Mouse (Mus musculus): ENCODE measurements around the gene Fads1. TPM values are rescaled to one million over a fixed set of nuclear protein-coding genes. Genes with fewer than 3 reads are reported as not detected.

Fads1 gene
- polyA plus RNA-seq, 1 experiment from 2014 or later: 134 TPM

GRCm38 (mm10) chr19:10210885-10211284 is 28.2 kb downstream of the Fads1 start:
- Histone ChIP-seq H3K36me3 (peaks cover 77% of the 10 kb centered on the region), H3K4me2 (no peak overlapping the region), H3K9me3 (no peaks in the 10 kb centered on the region), H3K4me1 (replicated peaks) (no peaks in the 10 kb centered on the region), H3K27me3 (no peaks in the 10 kb centered on the region), H3K9ac (replicated peaks) (no peak overlapping the region), H3K27ac (no peak overlapping the region), H3K4me3 (replicated peaks) (no peak overlapping the region)
- ATAC-seq (ENCODE audit: insufficient number of reproducible peaks, insufficient read depth, low FRiP score, low TSS enrichment, low read depth): no peak
- WGBS: 83% methylated on average over 4 of the region's 4 CpGs

GRCm38 (mm10) chr19:10213796-10214471 is 31.2 kb downstream of the Fads1 start:
- no peak for ATAC-seq (ENCODE audit: insufficient number of reproducible peaks, insufficient read depth, low FRiP score, low TSS enrichment, low read depth)
- Histone ChIP-seq H3K36me3 (peaks cover 47% of the 10 kb centered on the region), H3K4me2 (no peak overlapping the region), H3K4me1 (replicated peaks) (no peaks in the 10 kb centered on the region), H3K4me3 (replicated peaks) (no peak overlapping the region), H3K9me3 (no peaks in the 10 kb centered on the region), H3K27ac (no peak overlapping the region), H3K27me3 (no peaks in the 10 kb centered on the region), H3K9ac (replicated peaks) (no peak overlapping the region)
- 84% methylated on average over 10 of the region's 10 CpGs for WGBS

- H3K36me3 ChIP-seq: peaks cover 25% of the 10 kb centered on the region; the same call in 1 of the 2 replicates
- 74% methylated on average over 8 of the region's 8 CpGs for WGBS
- no peaks in the 10 kb centered on the region for H3K27me3 ChIP-seq
Measured at GRCm38 (mm10) chr19:10216101-10216500, 33.4 kb downstream of the Fads1 start.

GRCm38 (mm10) chr19:10219108-10219507 is 36.4 kb downstream of the Fads1 start:
- Histone ChIP-seq H3K27ac (no peak overlapping the region), H3K9me3 (no peaks in the 10 kb centered on the region), H3K36me3 (peaks cover 5% of the 10 kb centered on the region; the same call in 1 of the 2 replicates), H3K4me2 (no peak overlapping the region), H3K9ac (replicated peaks) (no peak overlapping the region), H3K4me1 (replicated peaks) (peaks cover 9% of the 10 kb centered on the region; the same call in 1 of the 2 replicates), H3K27me3 (no peaks in the 10 kb centered on the region), H3K4me3 (replicated peaks) (no peak overlapping the region)
- ATAC-seq (ENCODE audit: insufficient number of reproducible peaks, insufficient read depth, low FRiP score, low TSS enrichment, low read depth): no peak
- WGBS: 38% methylated on average over 3 of the region's 3 CpGs

More at GRCm38 (mm10) chr19:10216101-10216500, 33.4 kb downstream of the Fads1 start:
- ATAC-seq (ENCODE audit: insufficient number of reproducible peaks, insufficient read depth, low FRiP score, low TSS enrichment, low read depth): no peak
- Histone ChIP-seq H3K27ac (no peak overlapping the region), H3K4me3 (replicated peaks) (no peak overlapping the region), H3K4me2 (no peak overlapping the region), H3K4me1 (replicated peaks) (no peaks in the 10 kb centered on the region), H3K9ac (replicated peaks) (no peak overlapping the region), H3K9me3 (no peaks in the 10 kb centered on the region)

- no peak overlapping the region for H3K4me3 ChIP-seq (replicated peaks)
- 0 out of 2 replicates have a peak, but pooled peaks cover 4% of the 10 kb centered on the region for H3K27me3 ChIP-seq
- no peak overlapping the region for H3K4me2 ChIP-seq
- 56% methylated on average over 6 of the region's 6 CpGs for WGBS
- no peaks in the 10 kb centered on the region for H3K9me3 ChIP-seq
- H3K9ac ChIP-seq (replicated peaks): no peak overlapping the region
- H3K27ac ChIP-seq: no peak overlapping the region
- H3K4me1 ChIP-seq (replicated peaks): peaks cover 9% of the 10 kb centered on the region; the same call in 1 of the 2 replicates
- no peak for ATAC-seq (ENCODE audit: insufficient number of reproducible peaks, insufficient read depth, low FRiP score, low TSS enrichment, low read depth)
- H3K36me3 ChIP-seq: peaks cover 3% of the 10 kb centered on the region; the same call in 1 of the 2 replicates
Measured at GRCm38 (mm10) chr19:10219593-10219992, 36.9 kb downstream of the Fads1 start.

- Histone ChIP-seq H3K27ac (no peak overlapping the region), H3K4me3 (replicated peaks) (no peak overlapping the region), H3K36me3 (no peaks in the 10 kb centered on the region; the same call in 1 of the 2 replicates), H3K9ac (replicated peaks) (no peak overlapping the region), H3K4me2 (no peak overlapping the region), H3K9me3 (no peaks in the 10 kb centered on the region), H3K27me3 (0 out of 2 replicates have a peak, but pooled peaks cover 4% of the 10 kb centered on the region), H3K4me1 (replicated peaks) (peaks cover 16% of the 10 kb centered on the region)
- WGBS: 29% methylated on average over 4 of the region's 4 CpGs
- no peak for ATAC-seq (ENCODE audit: insufficient number of reproducible peaks, insufficient read depth, low FRiP score, low TSS enrichment, low read depth)
Measured at GRCm38 (mm10) chr19:10221585-10221984, 38.9 kb downstream of the Fads1 start.

GRCm38 (mm10) chr19:10222656-10223055 is 40.0 kb downstream of the Fads1 start:
- H3K4me2 ChIP-seq: no peak overlapping the region
- H3K36me3 ChIP-seq: no peaks in the 10 kb centered on the region
- no peaks in the 10 kb centered on the region for H3K9me3 ChIP-seq
- H3K9ac ChIP-seq (replicated peaks): no peak overlapping the region
- peaks cover 16% of the 10 kb centered on the region for H3K4me1 ChIP-seq (replicated peaks)
- no peak overlapping the region for H3K4me3 ChIP-seq (replicated peaks)
- ATAC-seq (ENCODE audit: insufficient number of reproducible peaks, insufficient read depth, low FRiP score, low TSS enrichment, low read depth): no peak
- WGBS: 30% methylated on average over 8 of the region's 8 CpGs
- 0 out of 2 replicates have a peak, but pooled peaks cover 4% of the 10 kb centered on the region for H3K27me3 ChIP-seq
- H3K27ac ChIP-seq: no peak overlapping the region

GRCm38 (mm10) chr19:10223561-10223960 is 40.9 kb downstream of the Fads1 start:
- Histone ChIP-seq H3K27ac (no peak overlapping the region), H3K36me3 (0 out of 2 replicates have a peak, but pooled peaks cover 3% of the 10 kb centered on the region), H3K4me2 (no peak overlapping the region), H3K4me3 (replicated peaks) (no peak overlapping the region), H3K9ac (replicated peaks) (no peak overlapping the region), H3K9me3 (no peaks in the 10 kb centered on the region), H3K4me1 (replicated peaks) (peaks cover 16% of the 10 kb centered on the region), H3K27me3 (0 out of 2 replicates have a peak, but pooled peaks cover 4% of the 10 kb centered on the region)
- no peak for ATAC-seq (ENCODE audit: insufficient number of reproducible peaks, insufficient read depth, low FRiP score, low TSS enrichment, low read depth)
- 76% methylated on average over 4 of the region's 4 CpGs for WGBS

GRCm38 (mm10) chr19:10224637-10225453 is 42.2 kb downstream of the Fads1 start:
- H3K27me3 ChIP-seq: 0 out of 2 replicates have a peak, but pooled peaks cover 4% of the 10 kb centered on the region
- H3K27ac ChIP-seq: no peak overlapping the region
- peaks cover 16% of the 10 kb centered on the region for H3K4me1 ChIP-seq (replicated peaks)
- 0 out of 2 replicates have a peak, but pooled peaks cover 4% of the 10 kb centered on the region for H3K36me3 ChIP-seq
- H3K9me3 ChIP-seq: no peaks in the 10 kb centered on the region
- 35% methylated on average over 26 of the region's 26 CpGs for WGBS
- H3K9ac ChIP-seq (replicated peaks): no peak overlapping the region
- ATAC-seq (ENCODE audit: insufficient number of reproducible peaks, insufficient read depth, low FRiP score, low TSS enrichment, low read depth): no peak
- H3K4me3 ChIP-seq (replicated peaks): no peak overlapping the region
- peak overlapping the region; percentile 15; the same call in 1 of the 2 replicates for H3K4me2 ChIP-seq

GRCm38 (mm10) chr19:10225767-10226166 is 43.1 kb downstream of the Fads1 start:
- H3K4me1 ChIP-seq (replicated peaks): peaks cover 23% of the 10 kb centered on the region
- H3K27ac ChIP-seq: no peak overlapping the region
- no peaks in the 10 kb centered on the region for H3K9me3 ChIP-seq
- H3K4me2 ChIP-seq: no peak overlapping the region
- no peak for ATAC-seq (ENCODE audit: insufficient number of reproducible peaks, insufficient read depth, low FRiP score, low TSS enrichment, low read depth)
- H3K9ac ChIP-seq (replicated peaks): no peak overlapping the region
- no peak overlapping the region for H3K4me3 ChIP-seq (replicated peaks)
- WGBS: 81% methylated on average over 4 of the region's 4 CpGs
- 0 out of 2 replicates have a peak, but pooled peaks cover 4% of the 10 kb centered on the region for H3K36me3 ChIP-seq
- H3K27me3 ChIP-seq: 0 out of 2 replicates have a peak, but pooled peaks cover 4% of the 10 kb centered on the region

- peaks cover 33% of the 10 kb centered on the region for H3K4me1 ChIP-seq (replicated peaks)
- ATAC-seq (ENCODE audit: insufficient number of reproducible peaks, insufficient read depth, low FRiP score, low TSS enrichment, low read depth): no peak
- no peak overlapping the region for H3K9ac ChIP-seq (replicated peaks)
- H3K27me3 ChIP-seq: no peaks in the 10 kb centered on the region
- WGBS: 3% methylated on average over 7 of the region's 7 CpGs
- H3K4me3 ChIP-seq (replicated peaks): no peak overlapping the region
- H3K27ac ChIP-seq: no peak overlapping the region
- H3K9me3 ChIP-seq: no peaks in the 10 kb centered on the region
- 0 out of 2 replicates have a peak, but pooled peaks cover 4% of the 10 kb centered on the region for H3K36me3 ChIP-seq
- H3K4me2 ChIP-seq: peak overlapping the region; percentile 26
Measured at GRCm38 (mm10) chr19:10231016-10231415, 48.3 kb downstream of the Fads1 start.
